Mouse (Mus musculus) cerebral cortex, adult 2 months (tissue): ENCODE data around the gene Pde4b.

Experiments used
- WGBS: fragments of 180-500 bp; shearing (Covaris S2); methylation state at CpG from one replicate; pipeline ENCODE4 v1.1.7; 2018; 5-methylcytosine and 5-hydroxymethylcytosine counted together

The Pde4b gene

DNA sequence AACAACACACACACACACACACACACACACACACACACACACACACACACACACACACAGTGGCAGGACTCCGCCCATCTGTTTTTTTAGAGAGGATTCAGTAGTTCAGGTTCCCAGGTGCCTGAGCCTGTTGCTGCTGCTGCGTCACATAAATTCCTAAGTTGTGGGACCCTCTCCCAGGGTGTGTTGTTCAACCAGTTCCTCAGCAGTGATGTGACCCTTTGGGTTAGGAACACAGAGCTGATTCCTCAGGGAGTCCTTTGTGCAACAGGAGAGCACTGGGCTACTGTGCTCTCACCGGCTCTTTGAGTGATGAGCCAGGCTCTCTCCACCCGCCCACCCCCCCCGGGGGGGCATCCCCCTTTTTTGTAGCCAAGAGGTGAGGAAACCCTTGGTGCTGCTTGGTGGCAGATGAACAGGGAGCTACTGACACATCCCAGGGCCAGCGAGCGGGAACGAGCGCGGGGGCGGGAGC is at the start of gene Pde4b:
TSS of gene Pde4b (plus strand) at position 453 of the 475 bp plus-strand sequence.
- 7% methylated on average over 11 of the region's 11 CpGs for WGBS

- 81% methylated on average over 3 of the region's 3 CpGs for WGBS
Observed at GRCm38 (mm10) chr4:102040190-102040589, 47.2 kb upstream of the Pde4b start.

GRCm38 (mm10) chr4:102045183-102046140 is 41.9 kb upstream of the Pde4b start:
- 70% methylated on average over 6 of the region's 6 CpGs for WGBS

GRCm38 (mm10) chr4:102049368-102049767 is 38.0 kb upstream of the Pde4b start:
- 97% methylated on average over 14 of the region's 14 CpGs for WGBS

- WGBS, result 97% methylated on average over 2 of the region's 2 CpGs
Observed at GRCm38 (mm10) chr4:102061322-102061721, 26.0 kb upstream of the Pde4b start.

DNA sequence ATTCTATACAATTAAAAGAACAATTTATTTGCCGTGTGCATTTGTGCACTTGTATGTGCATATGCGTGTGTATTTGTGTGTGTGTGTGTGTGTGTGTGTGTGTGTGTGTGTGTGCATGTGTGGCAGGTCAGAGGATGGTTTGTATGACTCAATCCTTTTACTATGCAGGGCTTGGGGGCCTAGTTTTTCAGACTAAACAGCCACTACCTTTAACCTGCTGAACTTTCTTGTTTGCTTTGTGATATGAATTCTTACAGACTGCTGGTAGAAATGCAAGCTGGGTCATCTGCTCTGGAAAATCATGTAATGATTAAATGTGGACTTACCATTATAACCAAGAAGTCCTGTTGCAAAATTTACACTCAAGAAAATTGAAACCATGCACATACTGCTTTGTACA is 18.0 kb upstream of the Pde4b start:
- WGBS, result 95% methylated on average over 2 of the region's 2 CpGs

DNA sequence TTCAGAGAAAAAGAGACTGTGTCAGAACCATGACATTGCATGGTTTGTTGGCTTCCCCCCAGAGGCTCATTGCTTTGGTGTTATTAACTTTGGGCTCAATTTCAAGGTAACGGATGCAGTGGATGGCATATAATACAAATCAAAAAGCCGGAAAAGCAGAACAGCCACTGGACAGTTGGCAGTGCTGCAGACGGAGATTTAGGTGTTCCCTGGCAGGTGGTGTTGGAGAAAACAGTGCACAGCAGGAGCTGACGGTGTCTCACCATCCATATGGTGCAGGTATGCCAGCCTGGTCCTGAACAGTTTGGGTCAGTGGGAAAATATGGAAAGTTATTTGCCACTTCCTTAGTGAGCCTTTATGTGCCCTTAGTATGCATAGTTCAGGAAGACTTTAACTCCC is 1.0 kb upstream of the Pde4b start:
- 76% methylated on average over 4 of the region's 4 CpGs for WGBS

DNA sequence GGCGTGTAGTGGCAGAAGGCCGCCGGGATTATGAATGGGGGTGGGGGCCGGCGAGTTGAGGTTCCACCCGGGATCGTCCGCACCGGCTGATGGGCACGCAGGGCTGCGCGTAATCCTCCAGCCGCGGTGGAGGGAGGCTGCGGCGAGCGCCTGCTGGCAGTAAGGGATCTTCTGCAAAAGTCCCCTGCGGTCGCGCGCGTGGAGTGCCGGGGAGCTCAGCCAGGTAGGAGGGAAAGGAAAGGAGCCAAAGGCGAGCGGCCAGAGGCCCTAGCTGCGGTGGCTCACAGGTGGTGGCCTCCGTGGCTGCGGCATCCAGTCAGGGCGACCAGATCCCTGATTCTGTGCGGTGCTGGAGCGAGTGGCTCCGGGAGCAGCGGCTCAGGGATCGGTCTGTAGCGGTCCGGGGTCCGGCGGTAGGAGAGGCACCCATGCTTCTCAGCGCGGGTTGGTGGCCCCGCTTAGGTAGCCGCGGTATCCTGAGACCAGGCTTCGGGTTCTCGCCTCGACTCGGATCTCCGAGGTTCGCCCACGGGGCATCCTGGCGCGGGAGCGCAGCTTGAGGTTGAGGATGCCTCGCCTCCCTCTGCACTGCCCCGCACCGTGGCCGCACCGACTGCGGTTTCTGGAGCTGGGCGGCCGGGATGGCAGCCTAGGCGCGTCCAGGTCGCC is 357 bp downstream of the Pde4b start:
- WGBS, result 3% methylated on average over 64 of the region's 64 CpGs

GRCm38 (mm10) chr4:102088235-102088867 is 1.0 kb downstream of the Pde4b start:
- WGBS, result 17% methylated on average over 15 of the region's 15 CpGs

GRCm38 (mm10) chr4:102095851-102096250 is 8.5 kb downstream of the Pde4b start:
- WGBS, result 54% methylated on average over 2 of the region's 2 CpGs

GRCm38 (mm10) chr4:102102241-102102640 is 14.9 kb downstream of the Pde4b start:
- WGBS, result 45% methylated on average over 4 of the region's 4 CpGs

DNA sequence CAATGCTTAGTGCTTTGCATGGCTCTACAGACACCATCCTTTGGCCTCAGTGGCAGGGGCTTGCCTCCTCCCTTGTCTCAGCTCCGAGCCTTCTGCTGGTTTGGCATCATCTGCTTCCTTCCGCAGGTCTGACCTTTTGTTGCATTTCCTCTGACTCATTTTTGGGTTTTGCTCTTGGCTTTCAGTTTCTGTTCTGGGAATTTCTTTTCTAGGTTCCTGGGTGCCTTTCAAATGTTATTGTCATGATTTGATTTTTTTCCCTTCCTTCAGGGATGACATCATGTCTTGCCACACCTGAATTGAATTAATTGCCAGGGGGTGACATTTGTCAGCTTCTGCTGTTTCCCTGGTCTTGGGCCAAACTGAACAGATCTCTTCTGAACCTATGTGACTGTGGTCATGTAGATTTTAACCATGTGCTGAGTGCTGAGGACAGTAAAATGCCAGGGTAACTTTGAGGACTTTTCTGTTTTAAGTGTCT is 17.2 kb downstream of the Pde4b start:
- WGBS, result 54% methylated on average over 2 of the region's 2 CpGs

DNA sequence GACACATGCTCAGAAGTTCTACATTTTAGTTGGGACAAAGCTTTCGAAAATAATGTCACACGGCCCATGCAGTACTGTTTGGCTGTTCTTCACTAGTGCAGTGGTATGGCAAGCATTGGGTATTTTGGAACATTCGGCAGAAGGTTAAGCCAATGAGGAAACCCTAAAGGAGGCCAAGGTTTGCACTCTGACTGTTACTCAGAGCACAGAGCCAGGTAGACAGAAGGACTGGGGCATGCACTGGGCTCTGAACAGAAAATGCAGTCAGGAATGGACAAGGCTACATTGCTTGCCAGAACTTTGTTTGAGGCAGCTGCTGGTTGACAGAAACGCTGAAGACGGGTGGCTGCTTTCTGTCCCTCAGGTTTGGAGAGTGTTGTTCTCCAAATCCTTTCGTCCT is 19.4 kb downstream of the Pde4b start:
- 87% methylated on average over 6 of the region's 6 CpGs for WGBS

- WGBS, result 94% methylated on average over 3 of the region's 3 CpGs
Observed at GRCm38 (mm10) chr4:102119454-102119853, 32.1 kb downstream of the Pde4b start.

- WGBS, result 75% methylated on average over 3 of the region's 3 CpGs
Observed at GRCm38 (mm10) chr4:102136366-102136849, 49.1 kb downstream of the Pde4b start.

DNA sequence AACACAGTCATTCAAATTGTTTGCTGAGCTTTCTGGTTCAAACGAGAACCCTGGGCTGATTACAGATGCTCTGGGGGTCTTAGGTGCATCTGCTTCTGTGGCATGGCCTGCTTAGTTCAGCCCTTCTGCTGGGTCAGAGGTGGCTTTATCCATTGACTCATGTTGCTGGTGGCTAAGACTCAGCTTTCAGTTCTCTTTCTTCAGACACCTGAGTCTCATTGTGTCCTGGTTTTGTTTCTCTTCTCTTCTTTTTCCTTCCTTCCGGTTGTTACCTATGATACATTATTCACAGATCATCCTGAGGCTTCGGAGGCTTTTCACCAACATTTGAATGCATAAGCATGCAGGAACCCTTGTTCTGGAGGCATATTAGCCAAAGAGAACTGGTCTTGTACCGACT is 51.0 kb downstream of the Pde4b start:
- WGBS, result 76% methylated on average over 4 of the region's 4 CpGs

GRCm38 (mm10) chr4:102141241-102141640 is 53.9 kb downstream of the Pde4b start:
- WGBS, result 71% methylated on average over 3 of the region's 3 CpGs

- 36% methylated on average over 4 of the region's 4 CpGs for WGBS
Observed at GRCm38 (mm10) chr4:102148766-102149165, 61.4 kb downstream of the Pde4b start.

- 25% methylated on average over 3 of the region's 3 CpGs for WGBS
Observed at GRCm38 (mm10) chr4:102171636-102172035, 84.3 kb downstream of the Pde4b start.

DNA sequence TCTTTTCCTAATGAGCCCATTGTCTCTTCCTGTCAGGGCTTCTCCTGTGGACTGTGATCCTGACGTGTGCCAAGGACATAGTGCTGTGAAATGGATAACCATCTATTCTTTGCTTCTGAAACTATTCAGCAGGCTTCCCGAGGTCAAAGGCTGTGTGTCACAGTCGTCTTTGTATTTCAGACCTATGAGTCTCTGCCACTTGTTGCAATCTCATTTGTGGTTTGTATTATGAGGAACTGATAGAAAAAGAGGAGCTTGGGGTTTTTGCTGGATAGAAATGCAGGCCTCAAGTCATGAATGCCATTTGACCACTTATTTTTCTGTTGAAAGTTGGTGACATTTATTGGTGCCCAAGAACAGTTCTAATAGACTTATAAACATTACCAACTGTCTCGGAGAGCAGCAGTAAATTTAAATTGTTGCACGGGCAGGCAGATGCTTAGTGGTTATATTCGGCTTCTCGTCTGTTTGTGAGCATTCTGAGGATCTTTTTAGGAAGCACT is 85.4 kb downstream of the Pde4b start:
- WGBS, result 40% methylated on average over 7 of the region's 7 CpGs

GRCm38 (mm10) chr4:102175985-102176384 is 88.6 kb downstream of the Pde4b start:
- 83% methylated on average over 2 of the region's 2 CpGs for WGBS

DNA sequence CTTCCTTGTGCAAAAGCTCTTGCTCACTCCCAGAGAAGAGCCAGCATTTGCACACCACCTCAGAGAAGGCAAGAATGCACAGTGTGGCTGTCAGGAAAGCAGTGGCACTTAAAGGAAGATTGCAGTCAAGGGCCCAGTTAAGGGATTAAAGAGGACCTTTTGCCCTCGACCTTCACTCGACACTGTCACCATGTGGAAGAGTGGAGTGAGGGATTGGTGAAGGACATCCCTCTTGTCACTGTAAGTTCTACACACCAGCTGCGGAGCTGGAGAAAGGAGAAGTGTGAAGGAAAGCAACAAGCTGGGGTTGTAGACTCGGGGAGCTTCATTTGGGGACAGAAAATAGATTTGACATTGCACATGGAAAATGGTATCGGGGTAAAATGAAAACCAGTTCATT is 89.9 kb downstream of the Pde4b start:
- WGBS, result 87% methylated on average over 5 of the region's 5 CpGs
